9 mouse cellular contexts compared by ENCODE assay signal in the genomic region with DNA sequence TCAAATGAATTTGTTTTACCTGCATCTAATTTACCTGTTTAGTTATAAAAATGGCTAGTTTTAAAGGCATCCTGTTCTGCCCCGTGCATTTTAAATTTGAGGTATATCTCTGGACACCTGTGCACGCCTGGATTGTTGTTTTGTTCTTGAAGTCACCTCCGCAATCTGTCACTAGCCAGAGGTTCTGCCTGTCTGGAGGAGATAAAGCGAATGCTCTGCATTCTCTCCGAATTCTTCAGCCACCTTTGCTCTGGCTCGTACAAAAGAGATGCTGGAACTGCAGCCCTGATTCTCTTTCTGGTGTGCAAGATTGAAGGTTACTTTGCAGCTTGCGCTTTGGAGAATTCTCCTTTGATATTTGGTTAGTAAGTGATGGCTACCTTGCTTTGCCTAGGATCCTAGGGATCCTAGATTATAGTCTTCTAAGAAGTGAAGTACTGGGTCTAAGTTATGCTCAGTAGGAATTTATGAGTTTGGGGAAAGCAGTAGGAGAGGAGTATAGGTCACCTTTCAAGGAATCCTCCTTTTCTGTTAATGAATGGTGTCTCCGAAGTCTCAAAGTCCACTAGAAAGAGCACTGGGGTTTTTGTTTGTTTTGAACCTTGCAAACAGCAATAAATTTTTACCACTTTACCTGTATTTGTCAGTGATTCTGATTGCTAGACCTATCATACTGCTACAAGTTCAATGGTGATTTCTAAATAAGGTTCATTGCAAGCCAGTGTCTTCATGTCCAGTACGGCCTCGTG.
DNase-seq lines count a peak whose midpoint lies in the region; ATAC-seq and TF ChIP-seq lines count a peak whose summit lies in the region.
"Had no signal": no experiment of that assay in that cellular context is flagged by ENCODE, and none has a peak within 500 bp of the region (broad histone marks: within the 10 kb centered on the region; RNA-seq: fewer than 3 reads in every experiment).

No protein-coding gene starts in this region.

- H3K27me3 ChIP-seq in hindbrain, embryonic 13.5 days: peaks cover 15% of the 10 kb centered on the region
- H3K27me3 ChIP-seq in hindbrain, embryonic 12.5 days: peaks cover 16% of the 10 kb centered on the region
- H3K27me3 ChIP-seq in G1E (ENCODE audit: insufficient read depth, low read length): peaks cover 19% of the 10 kb centered on the region
- H3K27me3 ChIP-seq in heart, postnatal 0 days (ENCODE audit: control insufficient read depth, insufficient read depth, low read length): no peaks in the 10 kb centered on the region
- no peaks in the 10 kb centered on the region for H3K27me3 ChIP-seq in liver, postnatal 0 days (ENCODE audit: insufficient read depth, low read length)

- WGBS in hindbrain, embryonic 13.5 days: 72% methylated on average over 10 of the region's 10 CpGs
- WGBS in hindbrain, embryonic 12.5 days: 65% methylated on average over 10 of the region's 10 CpGs
- 35% methylated on average over 10 of the region's 10 CpGs for WGBS in heart, postnatal 0 days
- 48% methylated on average over 10 of the region's 10 CpGs for WGBS in liver, postnatal 0 days (ENCODE audit: insufficient replicate concordance)

- no peaks in the 10 kb centered on the region for H3K36me3 ChIP-seq in hindbrain, embryonic 13.5 days
- H3K36me3 ChIP-seq in hindbrain, embryonic 12.5 days: no peaks in the 10 kb centered on the region
- H3K36me3 ChIP-seq in G1E (replicated peaks): peaks cover 18% of the 10 kb centered on the region
- H3K36me3 ChIP-seq in heart, postnatal 0 days (replicated peaks; ENCODE audit: control insufficient read depth, insufficient read depth, low read length): peaks cover 11% of the 10 kb centered on the region; the same call in 1 of the 2 replicates
- H3K36me3 ChIP-seq in liver, postnatal 0 days (replicated peaks; ENCODE audit: insufficient read depth, low read length): peaks cover 10% of the 10 kb centered on the region
- H3K36me3 ChIP-seq: forebrain, embryonic 10.5 days had no signal

- TF ChIP-seq CTCF in G1E (IDR thresholded peaks at IDR 0.05; ENCODE audit: low read depth, low read length): no peak
- TF ChIP-seq CTCF in heart, postnatal 0 days (IDR thresholded peaks at IDR 0.05; ENCODE audit: low read depth): no peak
- TF ChIP-seq CTCF in liver, postnatal 0 days (IDR thresholded peaks at IDR 0.05; ENCODE audit: low read depth): no peak

- no peak for TF ChIP-seq EP300 in heart, postnatal 0 days (IDR thresholded peaks at IDR 0.05; ENCODE audit: low read depth)
- TF ChIP-seq EP300 in liver, postnatal 0 days (IDR thresholded peaks at IDR 0.05; ENCODE audit: low read depth): peak; percentile 41

- no peaks in the 10 kb centered on the region for H3K9me3 ChIP-seq in hindbrain, embryonic 13.5 days
- H3K9me3 ChIP-seq in hindbrain, embryonic 12.5 days (replicated peaks): no peaks in the 10 kb centered on the region
- no peaks in the 10 kb centered on the region for H3K9me3 ChIP-seq in G1E (replicated peaks)
- H3K9me3 ChIP-seq in heart, postnatal 0 days (replicated peaks; ENCODE audit: control insufficient read depth, low read length): no peaks in the 10 kb centered on the region
- no peaks in the 10 kb centered on the region for H3K9me3 ChIP-seq in liver, postnatal 0 days (ENCODE audit: low read length)
- H3K9me3 ChIP-seq: forebrain, embryonic 10.5 days had no signal

- DNase-seq in G1E (ENCODE audit: low spot score): no peak
- no peak for DNase-seq in heart, postnatal 0 days (ENCODE audit: low spot score)
- DNase-seq in liver, postnatal 0 days: no peak
- no peak for DNase-seq in thymus, postnatal 36 days
- no peak for DNase-seq in cerebellum, postnatal 4 days (ENCODE audit: low spot score in 2 of 2)
- no peak for DNase-seq in left cerebral cortex, postnatal 25 days (ENCODE audit: low spot score in 2 of 2)

- H3K27ac ChIP-seq in hindbrain, embryonic 13.5 days: no peak overlapping the region
- H3K27ac ChIP-seq in hindbrain, embryonic 12.5 days: no peak overlapping the region
- H3K27ac ChIP-seq in heart, postnatal 0 days (ENCODE audit: low read depth): peak overlapping the region; percentile 94
- no peak overlapping the region for H3K27ac ChIP-seq in liver, postnatal 0 days (ENCODE audit: low read depth)

- H3K4me3 ChIP-seq in hindbrain, embryonic 13.5 days: peak overlapping the region; percentile 77; the same call in 1 of the 2 replicates
- no peak overlapping the region for H3K4me3 ChIP-seq in hindbrain, embryonic 12.5 days
- peak overlapping the region; percentile 80; the same call in 1 of the 2 replicates for H3K4me3 ChIP-seq in G1E (ENCODE audit: low read depth, low read length)
- peak overlapping the region; percentile 90; the same call in 1 of the 2 replicates for H3K4me3 ChIP-seq in heart, postnatal 0 days (ENCODE audit: low read depth, low read length)
- H3K4me3 ChIP-seq in liver, postnatal 0 days (ENCODE audit: low read depth, low read length): no peak overlapping the region; the same call in 1 of the 2 replicates

- H3K4me2 ChIP-seq in hindbrain, embryonic 13.5 days: no peak overlapping the region
- H3K4me2 ChIP-seq in hindbrain, embryonic 12.5 days (replicated peaks): no peak overlapping the region
- peak overlapping the region; percentile 74; the same call in 1 of the 2 replicates for H3K4me2 ChIP-seq in heart, postnatal 0 days (ENCODE audit: low read depth, low read length)
- H3K4me2 ChIP-seq in liver, postnatal 0 days (ENCODE audit: low read depth, low read length): peak overlapping the region; percentile 84; the same call in 1 of the 2 replicates

- H3K9ac ChIP-seq in hindbrain, embryonic 13.5 days: no peak overlapping the region
- H3K9ac ChIP-seq in hindbrain, embryonic 12.5 days: no peak overlapping the region
- no peak overlapping the region for H3K9ac ChIP-seq in heart, postnatal 0 days (replicated peaks; ENCODE audit: low read depth, low read length)
- no peak overlapping the region for H3K9ac ChIP-seq in liver, postnatal 0 days (replicated peaks)

- ATAC-seq in hindbrain, embryonic 13.5 days (ENCODE audit: low FRiP score): no peak; the same call in 1 of the 2 replicates
- ATAC-seq in hindbrain, embryonic 12.5 days (ENCODE audit: low FRiP score): no peak
- no peak for ATAC-seq in G1E (ENCODE audit: extremely low read depth, insufficient number of reproducible peaks, low FRiP score, poor library complexity, severe bottlenecking)
- ATAC-seq in heart, postnatal 0 days (ENCODE audit: insufficient read depth, low read depth): no peak
- ATAC-seq in liver, postnatal 0 days: no peak

- intact Hi-C loops in left cerebral cortex, postnatal 25 days (cut with DNase I): loop anchor here (5.0 kb wide), 1 partner anchor 61 kb away; a partner anchor contains a TSS

- peaks cover 8% of the 10 kb centered on the region for H3K4me1 ChIP-seq in hindbrain, embryonic 13.5 days (replicated peaks)
- H3K4me1 ChIP-seq in hindbrain, embryonic 12.5 days: peaks cover 4% of the 10 kb centered on the region
- peaks cover 24% of the 10 kb centered on the region for H3K4me1 ChIP-seq in G1E (ENCODE audit: insufficient read depth, low read depth, low read length)
- peaks cover 4% of the 10 kb centered on the region; the same call in 1 of the 2 replicates for H3K4me1 ChIP-seq in heart, postnatal 0 days (ENCODE audit: control insufficient read depth, insufficient read depth)
- peaks cover 18% of the 10 kb centered on the region for H3K4me1 ChIP-seq in liver, postnatal 0 days (ENCODE audit: insufficient read depth)

Comparison
In these comparisons a context has a peak if more than half of its experiments do, and no peak if none do; other contexts are left out.
1. H3K4me3 ChIP-seq: peak in hindbrain, embryonic 13.5 days (single experiment), G1E (single experiment) and heart, postnatal 0 days (single experiment); none in hindbrain, embryonic 12.5 days (single experiment) and liver, postnatal 0 days (single experiment).
2. H3K4me2 ChIP-seq: peak in heart, postnatal 0 days (single experiment) and liver, postnatal 0 days (single experiment); none in hindbrain, embryonic 13.5 days (single experiment) and hindbrain, embryonic 12.5 days (single experiment).